Comparison of ENCODE assay signal across 24 mouse cellular contexts in the genomic region with DNA sequence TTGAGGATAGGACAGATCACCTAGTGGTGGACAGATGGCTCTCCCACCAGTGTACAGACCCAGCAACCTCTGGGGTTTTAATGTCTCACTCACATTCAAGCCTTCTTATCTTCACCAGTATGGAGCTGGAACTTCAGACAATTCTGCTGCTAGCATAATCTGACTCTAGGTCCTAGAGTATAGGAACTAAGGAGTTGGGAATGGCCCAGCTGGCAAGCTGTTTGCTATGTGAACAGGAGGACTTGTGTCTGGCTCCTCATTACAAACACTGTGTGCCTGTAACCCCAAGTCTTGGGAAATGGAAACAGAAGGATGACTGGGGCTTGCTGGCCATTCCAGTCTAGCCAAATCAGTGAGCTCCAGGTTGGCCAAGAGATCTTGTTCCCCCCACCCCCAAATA.
DNase-seq lines count a peak whose midpoint lies in the region; TF ChIP-seq lines count a peak whose summit lies in the region.
"Had no signal": no experiment of that assay in that cellular context is flagged by ENCODE, and none has a peak within 500 bp of the region (broad histone marks: within the 10 kb centered on the region; RNA-seq: fewer than 3 reads in every experiment).

No protein-coding gene starts in this region.

- no peaks in the 10 kb centered on the region for H3K4me1 ChIP-seq in lung, adult 2 months (ENCODE audit: control insufficient read depth, insufficient read depth, low read length)
- H3K4me1 ChIP-seq: forebrain, embryonic 13.5 days; liver, embryonic 15.5 days; midbrain, embryonic 10.5 days had no signal

- no peak for TF ChIP-seq POLR2A in lung, adult 2 months (IDR thresholded peaks at IDR 0.05; ENCODE audit: borderline replicate concordance, extremely low read depth, low read depth, low read length)

- no peak for TF ChIP-seq CTCF in lung, adult 2 months (IDR thresholded peaks at IDR 0.05; ENCODE audit: insufficient read depth, low read length)

- DNase-seq in cerebellum, adult 8-10 months, result peak; percentile 15
- no peak for DNase-seq in cerebellum, postnatal 4 days (ENCODE audit: low spot score in 2 of 2)
- DNase-seq in lung, postnatal 10 days, result peak; percentile 48
- no peak for DNase-seq in lung, adult 2 months
- DNase-seq in cerebellum, adult 9-11 months, result peak; percentile 22
- DNase-seq in lung, postnatal 36 days, result peak; percentile 15
- no peak for DNase-seq in gastrocnemius, postnatal 25 days
- DNase-seq in thymus, postnatal 14 days, result no peak
- DNase-seq: adrenal gland, postnatal 36 days; gastrocnemius, postnatal 14 days; heart, postnatal 4 days; kidney, postnatal 14 days; right cerebral cortex, postnatal 4 days; thymus, adult 2 months; thymus, postnatal 4 days had no signal

- no peak overlapping the region for H3K4me3 ChIP-seq in lung, adult 2 months (replicated peaks; ENCODE audit: extremely low read depth, low read depth, low read length)
- H3K4me3 ChIP-seq: forebrain, embryonic 13.5 days; heart, embryonic 12.5 days; hindbrain, embryonic 13.5 days; left cerebral cortex, adult 2 months; limb, embryonic 12.5 days; liver, embryonic 15.5 days; midbrain, embryonic 10.5 days; midbrain, embryonic 15.5 days; neural tube, embryonic 15.5 days had no signal

Comparison
In these comparisons a context has a peak if more than half of its experiments do, and no peak if none do; other contexts are left out.
1. DNase-seq: peak in cerebellum, adult 8-10 months (single experiment), lung, postnatal 10 days (single experiment), cerebellum, adult 9-11 months (single experiment) and lung, postnatal 36 days (single experiment); none in cerebellum, postnatal 4 days (0 of 2), lung, adult 2 months (single experiment), gastrocnemius, postnatal 25 days (single experiment) and thymus, postnatal 14 days (single experiment).